ENCODE assay signal across 8 mouse cellular contexts in the genomic region with DNA sequence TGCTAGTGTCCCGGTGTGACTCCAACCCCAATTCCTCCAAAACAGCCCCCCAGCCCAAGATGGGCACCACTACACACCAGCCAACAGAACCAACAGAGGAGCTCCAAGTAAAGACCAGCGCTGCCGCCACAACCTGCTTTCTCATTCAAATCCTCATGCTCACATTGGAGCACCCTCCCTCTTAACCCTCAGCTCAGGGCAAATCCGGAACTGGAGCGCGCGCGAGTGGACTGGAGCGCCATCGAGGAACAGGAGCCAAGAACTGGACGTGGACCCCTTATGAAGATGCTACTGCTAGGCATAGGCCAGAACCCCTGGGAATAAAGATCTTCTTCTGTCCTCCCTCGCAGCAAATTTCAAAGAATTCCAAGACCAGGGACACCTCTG. TPM values are rescaled to one million over a fixed set of nuclear protein-coding genes. Genes with fewer than 3 reads are reported as not detected.
A peak's percentile ranks its signal among the peaks of the same experiment; 100 is the strongest.
DNase-seq lines count a peak whose midpoint lies in the region; ATAC-seq lines count a peak whose summit lies in the region.

Gene Plch1 (minus strand): TSS at position 164 of the 387 bp plus-strand sequence.

- no peak for ATAC-seq in erythroid progenitor cell, adult 5-6 weeks (replicated peaks; ENCODE audit: low FRiP score, poor library complexity, severe bottlenecking)

- DNase-seq in CD8-positive naive resting alpha-beta T cell, adult 2 months (ENCODE audit: low read depth in 2 of 2, low spot score in 2 of 2) = peak; percentile 1 to 5
- DNase-seq in WW6 (ENCODE audit: low read depth, low spot score) = peak; percentile 62
- DNase-seq in embryo, embryonic 11 days = peak; percentile 92
- peak; percentile 32 to 59 for DNase-seq in heart, postnatal 10 days
- DNase-seq in kidney, postnatal 4 days = peak; percentile 82 to 87
- peak; percentile 56 for DNase-seq in lung, postnatal 10 days
- DNase-seq in right cerebral cortex, adult 18-20 months = peak; percentile 33

- intact Hi-C loops in heart, postnatal 10 days (cut with DNase I) = no loop called here

RNA-seq across cellular contexts. Expression of gene Plch1, which starts in this region (rescaled TPM):
- total RNA-seq in heart, postnatal 10 days (2021) = under 1 TPM in 1 of 2 experiments, not detected in 1; 0.55 TPM
- not detected in 2 replicates for total RNA-seq in erythroid progenitor cell, adult 5-6 weeks (2015; ENCODE audit: low replicate concordance)
- total RNA-seq in erythroid progenitor cell, adult 5-6 weeks (2017; ENCODE audit: low replicate concordance) = not detected in 2 replicates

Comparison
In these comparisons a context has a peak if more than half of its experiments do, and no peak if none do; other contexts are left out.
1. Peak in DNase-seq in heart, postnatal 10 days; RNA of the gene not detected or under 1 TPM.
2. DNase-seq: peak in every context shown above with its lines; median percentile 92 in embryo, embryonic 11 days; 84 in kidney, postnatal 4 days; 62 in WW6; 56 in lung, postnatal 10 days; 46 in heart, postnatal 10 days; 33 in right cerebral cortex, adult 18-20 months; 3 in CD8-positive naive resting alpha-beta T cell, adult 2 months.